Mouse (Mus musculus) right cerebral cortex, postnatal 10 days (tissue): ENCODE results near the gene Esd.

ENCODE experiments used
- DNase-seq, 2 experiments: peaks; one replicate each; pipeline ENCODE4 v3.0.0; 2021; ENCODE audit warnings: low spot score in 2 of 2

Esd gene

DNA sequence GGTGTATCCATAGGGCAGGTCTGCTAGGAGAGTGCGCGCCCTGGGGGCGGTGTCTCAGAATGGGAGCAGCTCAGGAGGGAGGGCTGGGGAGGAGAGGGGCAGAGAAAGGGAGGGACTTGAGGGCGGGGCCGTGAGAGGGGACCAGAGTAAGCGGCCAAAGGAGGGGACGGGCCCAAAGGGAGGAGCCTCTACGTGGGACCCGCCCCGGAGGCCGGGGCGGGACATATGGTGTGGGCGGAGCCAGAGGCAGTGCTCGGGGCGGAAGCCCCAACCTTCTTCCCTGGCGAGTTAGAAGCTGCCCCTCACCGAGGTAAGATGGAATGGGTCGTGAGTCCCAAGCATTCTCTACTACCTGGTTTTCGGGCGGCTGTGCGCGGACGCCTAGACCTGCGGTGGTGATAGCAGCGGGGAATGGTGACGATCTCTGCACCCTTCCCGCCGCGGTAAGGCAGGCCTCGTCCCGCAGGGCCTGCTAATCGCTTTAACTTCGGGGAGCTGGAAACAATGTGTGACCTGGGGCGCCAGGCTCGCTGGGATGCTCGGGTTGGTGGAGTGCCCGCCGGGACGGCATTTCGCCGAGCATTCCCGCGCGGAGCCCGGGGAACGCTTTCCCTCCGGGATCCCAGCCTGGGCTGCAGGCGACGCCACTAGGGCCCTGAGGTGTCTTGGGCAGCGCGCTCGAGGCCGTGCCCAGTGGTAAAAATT is at the start of gene Esd:
TSS of gene Esd (plus strand) at position 219 of the 705 bp plus-strand sequence.
- peak; percentile 92 for DNase-seq

DNA sequence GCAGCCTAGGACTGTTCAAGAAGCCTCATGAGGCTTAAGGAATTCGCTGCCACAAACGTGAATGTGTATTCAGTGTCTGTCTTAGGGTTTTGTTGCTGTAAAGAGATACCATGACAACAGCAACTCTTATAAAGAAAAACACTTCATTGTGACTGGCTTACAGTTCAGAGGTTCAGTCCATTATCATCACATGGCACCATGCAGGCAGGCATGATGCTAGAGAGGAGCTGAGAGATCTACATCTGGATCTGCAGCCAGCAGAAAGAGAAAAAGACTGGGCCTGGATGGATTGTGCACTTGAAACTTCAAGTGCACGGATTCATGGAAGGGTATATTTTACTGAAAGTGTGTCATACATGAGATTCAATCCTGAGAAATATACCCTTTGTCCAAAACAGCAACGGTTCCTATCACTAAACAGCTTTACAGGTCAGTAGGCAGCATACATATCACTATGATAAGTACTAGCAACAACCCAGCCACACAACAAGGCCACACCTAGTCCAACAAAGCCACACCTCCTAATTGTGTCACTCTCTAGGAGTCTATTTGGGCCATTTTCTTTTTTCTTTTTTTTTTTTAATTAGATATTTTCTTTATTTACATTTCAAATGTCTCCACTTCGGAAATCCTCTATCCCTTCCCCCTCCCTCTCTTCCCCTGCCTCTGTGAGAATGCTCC is 47.7 kb upstream of the Esd start:
- no peak for DNase-seq

DNA sequence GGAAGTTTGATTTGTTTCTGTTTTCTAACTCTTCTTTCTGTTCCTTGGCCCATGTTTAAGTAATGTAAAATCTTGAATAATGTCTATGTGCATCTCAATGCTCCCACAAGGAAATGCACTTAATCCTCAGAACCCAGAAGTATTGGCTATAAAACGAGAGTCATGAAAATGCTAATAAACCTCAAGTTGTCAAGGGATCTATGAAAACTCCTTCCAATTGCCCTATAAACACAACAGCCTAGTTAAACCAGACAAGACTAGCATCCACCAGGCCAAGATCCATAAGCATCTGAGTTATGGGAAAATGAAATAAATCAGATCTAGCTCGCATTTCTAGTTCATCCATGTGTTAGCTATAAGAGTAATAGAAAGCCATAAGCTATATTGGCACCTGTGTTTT is 40.1 kb upstream of the Esd start:
- no peak for DNase-seq

DNA sequence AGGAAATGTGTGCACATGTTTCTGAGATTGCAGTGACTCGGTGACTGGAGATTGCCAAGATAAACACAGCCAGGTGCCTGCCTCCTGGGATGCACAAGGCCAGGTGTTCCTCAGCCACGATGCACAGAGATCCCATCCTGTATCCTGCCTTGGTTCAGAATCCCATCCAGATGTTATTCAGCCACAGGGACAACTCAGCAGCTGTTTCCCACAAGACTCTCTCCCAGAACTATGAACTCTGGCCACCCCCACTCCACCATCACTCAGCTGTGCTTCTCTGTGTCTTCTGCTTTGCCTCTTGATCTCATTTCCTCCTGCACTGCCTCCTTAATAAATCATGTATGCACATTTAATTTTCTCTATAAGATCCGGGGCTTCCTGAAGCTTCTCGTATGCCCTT is 35.3 kb upstream of the Esd start:
- DNase-seq, result no peak

DNA sequence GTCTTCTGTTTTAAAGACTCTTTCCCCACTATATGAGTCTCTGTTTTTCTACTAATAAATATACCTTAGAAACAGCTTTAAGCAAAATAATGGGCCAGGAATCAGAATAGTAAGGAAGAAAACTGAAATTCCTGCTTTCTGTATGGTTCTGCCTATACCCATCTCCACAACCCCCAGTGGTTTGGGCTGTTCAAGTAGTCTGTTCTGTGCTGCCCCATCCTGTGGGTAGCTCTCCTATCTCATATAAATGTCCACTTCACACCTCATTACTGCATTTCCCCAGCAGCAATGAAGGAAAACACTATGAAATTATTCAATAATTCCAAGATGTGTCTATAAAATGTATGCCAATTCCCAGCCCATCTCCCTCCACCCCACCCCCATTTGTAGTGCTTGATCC is 34.7 kb upstream of the Esd start:
- DNase-seq, result no peak

DNA sequence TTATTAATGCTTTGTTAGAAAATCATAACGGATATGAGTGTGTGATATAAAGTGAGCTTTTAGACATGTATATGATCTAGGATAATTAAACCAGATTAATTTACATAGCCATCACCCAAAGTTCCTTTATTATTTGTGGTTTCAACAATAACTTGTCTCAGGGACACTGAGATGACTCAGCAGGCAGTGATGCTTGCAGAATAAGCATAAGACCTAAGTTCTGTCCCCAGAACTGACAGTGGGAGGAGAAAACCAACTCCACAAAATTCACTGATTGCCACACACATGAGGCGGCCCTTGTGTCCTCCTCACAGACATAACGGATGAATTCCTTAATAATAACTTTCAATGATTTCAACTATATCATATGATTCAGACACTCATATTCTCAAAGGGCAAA is 32.9 kb upstream of the Esd start:
- no peak for DNase-seq

DNA sequence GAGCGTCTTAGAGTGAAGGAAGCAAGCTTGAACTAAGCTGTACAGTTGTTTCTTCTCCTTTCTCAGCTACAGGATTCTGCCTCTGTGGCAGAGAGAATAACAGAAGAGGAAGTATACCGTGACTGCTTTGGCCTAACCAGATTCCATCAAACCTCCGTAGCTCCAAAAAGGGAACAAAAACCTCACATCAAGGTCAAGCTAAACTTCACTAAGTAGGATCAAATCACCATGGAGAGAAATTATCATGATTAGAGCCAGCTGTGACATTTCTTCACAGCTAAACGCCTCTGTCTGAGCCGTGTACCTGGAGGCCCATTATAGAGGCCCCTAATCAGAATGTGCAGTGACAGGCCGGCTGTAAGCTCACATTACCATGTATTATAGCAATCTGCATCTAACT is 28.2 kb upstream of the Esd start:
- DNase-seq, result no peak

DNA sequence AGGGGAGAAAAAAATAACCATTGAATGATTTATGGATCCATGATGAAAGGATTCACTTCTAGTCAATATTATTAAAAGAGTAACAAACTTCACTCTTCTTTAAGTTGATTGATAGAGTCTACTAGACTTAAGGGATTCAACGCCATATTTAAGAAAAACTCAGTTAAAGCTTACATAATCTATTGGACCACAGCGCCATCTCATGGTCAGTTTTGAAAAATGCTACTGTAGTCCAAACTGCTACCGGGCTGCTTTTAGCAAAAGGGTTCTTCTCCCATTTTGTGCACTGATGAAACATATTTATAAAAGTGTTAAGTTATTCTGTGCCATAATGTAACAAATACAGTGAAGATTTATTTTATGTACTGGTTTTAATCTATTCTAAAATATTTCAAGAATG is 23.0 kb upstream of the Esd start:
- DNase-seq, result peak; percentile 54 to 72

DNA sequence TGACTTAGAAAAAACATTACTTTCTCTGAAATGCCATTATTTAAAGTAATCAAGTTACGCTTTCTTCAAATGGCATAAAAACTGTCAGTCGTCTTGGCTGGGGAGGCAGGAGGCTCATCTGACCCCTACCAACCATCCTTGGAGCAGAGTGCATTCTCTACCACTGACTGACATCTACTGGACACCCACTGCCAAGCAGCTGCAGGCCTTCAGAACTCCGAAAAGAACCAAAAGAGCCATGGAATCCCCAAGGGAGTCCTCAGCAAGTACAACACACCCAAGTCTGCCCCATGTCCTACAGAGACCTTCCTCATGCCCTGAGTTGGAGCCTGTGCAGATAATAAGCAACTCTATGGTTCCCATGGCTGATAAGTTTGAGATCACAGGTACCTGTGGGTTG is 8.6 kb upstream of the Esd start:
- no peak for DNase-seq

DNA sequence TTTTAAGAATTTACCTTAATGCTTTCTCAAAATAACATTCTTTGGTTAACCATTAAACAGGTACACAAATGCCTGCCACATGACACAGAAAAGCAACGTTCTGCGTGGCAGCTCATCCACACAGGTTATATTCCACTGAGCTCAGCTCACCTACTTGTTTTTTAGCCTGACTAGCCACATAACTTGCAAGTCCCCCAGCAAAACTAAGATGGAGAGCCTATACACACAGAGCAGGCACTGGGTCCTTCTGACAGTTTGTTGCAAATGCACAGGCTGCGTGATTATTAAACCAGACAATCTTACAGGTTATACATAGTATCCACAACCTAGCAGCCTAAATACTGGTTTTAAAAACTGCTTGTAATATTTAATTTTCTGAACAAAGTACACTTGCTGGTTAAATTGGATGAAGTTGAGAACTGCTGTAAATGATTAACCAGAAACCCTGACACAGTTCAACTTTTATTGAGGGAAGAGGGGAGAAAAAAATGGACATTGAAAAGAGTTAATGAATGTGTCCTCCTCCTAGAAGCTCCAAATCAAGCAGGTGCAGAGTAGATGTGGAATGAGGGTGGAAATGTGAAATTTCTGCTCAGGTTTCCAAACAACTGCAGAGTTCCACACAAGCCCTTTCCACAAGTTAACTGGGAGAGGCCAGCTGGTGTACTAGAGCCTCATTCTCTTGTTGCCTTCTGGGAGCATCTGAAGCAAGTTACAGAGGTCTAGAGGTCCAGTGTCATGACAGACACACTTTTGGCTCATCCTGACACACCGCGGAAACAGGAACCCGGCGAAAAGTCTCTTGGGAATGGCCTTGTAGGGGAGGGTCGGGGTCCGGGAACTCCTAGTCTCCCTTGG is 647 bp upstream of the Esd start:
- DNase-seq, result no peak

DNA sequence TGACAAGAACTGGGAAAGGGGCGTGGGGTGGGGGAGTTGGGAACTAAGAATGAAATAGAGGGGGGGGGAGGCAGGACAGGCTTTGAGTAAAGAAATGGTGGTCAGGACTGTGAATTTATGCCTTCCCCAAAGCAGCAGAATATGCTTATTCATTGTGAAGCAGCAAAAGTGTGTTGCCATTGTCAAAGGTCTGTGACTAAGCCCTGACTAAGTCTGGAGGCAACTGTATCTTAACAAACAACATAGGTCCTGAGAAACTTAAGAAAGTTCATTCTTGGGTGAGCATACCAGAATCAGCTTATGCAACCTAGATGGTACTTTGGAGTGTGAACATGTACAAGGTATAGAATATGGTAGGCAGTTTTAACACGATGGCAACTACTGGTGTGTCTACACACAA is 1.3 kb downstream of the Esd start:
- no peak for DNase-seq

DNA sequence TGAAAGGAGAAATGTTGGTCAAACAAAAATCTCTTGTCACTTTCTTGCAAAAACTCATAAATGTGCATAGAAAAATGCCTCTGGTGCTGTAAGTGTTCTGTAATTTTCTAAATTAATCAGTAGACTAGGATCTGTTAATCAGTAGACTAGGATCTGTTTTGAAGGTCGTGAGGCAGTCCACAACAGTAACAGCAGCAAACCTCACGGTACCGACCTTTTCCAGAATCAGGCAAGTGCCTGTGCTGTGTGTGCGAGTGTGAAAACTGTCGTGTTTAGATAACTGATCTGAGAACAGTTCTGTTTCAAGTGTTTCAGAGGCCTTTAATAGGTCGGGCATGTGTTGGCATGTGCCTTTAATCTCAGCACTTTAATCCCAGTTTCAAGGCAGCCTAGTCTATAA is 3.4 kb downstream of the Esd start:
- DNase-seq, result no peak

DNA sequence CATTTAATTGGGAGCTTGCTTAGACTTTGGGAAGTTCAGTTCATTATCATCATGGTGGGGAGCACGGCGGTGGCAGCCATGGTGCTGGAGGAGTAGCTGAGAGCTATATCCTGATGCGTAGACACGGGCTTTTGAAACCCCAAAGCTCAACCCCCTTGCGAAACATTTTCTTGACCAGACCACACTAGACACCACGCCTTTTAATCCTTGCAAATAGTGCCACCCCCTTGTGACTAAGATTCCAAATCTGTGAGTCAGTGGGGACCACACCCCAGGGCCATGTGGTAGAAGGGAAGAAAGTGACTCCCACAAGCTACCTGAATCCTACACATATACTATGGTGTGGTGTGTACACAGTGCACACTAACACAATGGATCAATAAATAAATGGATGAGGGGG is 4.8 kb downstream of the Esd start:
- no peak for DNase-seq

DNA sequence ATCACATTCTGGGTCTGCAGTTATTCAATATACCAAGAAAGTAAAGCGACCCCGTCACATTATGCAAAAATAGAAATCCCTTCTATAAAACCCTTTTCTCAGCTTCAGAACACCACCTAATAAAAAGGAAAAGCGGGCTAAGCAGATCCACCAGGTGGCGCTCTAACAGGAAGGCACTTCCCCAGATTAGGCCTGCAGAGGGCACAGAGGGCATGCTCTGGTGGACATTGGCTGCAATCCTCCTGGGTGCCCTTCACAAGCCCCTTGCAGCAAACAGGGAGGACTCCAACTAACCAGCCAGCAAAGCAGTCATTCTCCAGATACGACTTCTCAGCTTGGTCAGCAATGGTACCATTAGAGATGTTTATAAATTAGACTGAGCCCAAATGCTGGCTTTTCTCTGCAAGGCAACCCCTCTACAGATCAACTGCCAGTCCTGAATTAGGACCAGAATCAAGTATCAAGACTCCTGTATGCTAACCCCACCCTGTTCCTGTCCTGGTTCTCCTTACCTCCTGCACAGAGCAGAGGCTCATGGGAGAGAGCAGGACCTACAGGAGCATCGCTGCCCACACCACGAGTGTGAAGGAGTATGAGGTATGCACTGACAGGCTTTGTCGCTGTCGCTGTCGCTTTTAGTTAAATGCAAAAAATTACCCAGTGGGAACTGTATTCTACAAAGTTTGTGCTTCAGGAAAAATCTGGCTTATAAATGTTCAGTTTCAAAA is 32.3 kb downstream of the Esd start:
- DNase-seq, result peak; percentile 52 to 80

DNA sequence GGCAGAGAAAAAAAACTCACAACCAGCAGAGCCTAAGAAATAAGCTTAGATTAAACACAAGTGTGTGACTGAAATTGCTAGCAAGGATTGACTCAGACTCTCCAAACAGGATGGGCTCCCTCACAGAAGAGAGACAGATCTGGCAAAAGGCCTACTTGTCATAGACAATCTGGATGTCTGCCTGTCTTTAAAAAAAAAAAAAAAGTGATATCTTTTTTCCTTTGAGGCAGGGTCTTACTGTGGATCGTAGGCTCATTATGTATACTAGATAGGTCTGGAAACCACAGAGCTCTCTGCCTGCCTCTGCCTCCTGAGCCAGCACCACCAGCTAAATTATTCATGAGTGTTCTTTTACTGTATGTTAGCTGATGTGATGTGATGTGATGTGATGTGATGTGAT is 35.8 kb downstream of the Esd start:
- DNase-seq, result no peak

DNA sequence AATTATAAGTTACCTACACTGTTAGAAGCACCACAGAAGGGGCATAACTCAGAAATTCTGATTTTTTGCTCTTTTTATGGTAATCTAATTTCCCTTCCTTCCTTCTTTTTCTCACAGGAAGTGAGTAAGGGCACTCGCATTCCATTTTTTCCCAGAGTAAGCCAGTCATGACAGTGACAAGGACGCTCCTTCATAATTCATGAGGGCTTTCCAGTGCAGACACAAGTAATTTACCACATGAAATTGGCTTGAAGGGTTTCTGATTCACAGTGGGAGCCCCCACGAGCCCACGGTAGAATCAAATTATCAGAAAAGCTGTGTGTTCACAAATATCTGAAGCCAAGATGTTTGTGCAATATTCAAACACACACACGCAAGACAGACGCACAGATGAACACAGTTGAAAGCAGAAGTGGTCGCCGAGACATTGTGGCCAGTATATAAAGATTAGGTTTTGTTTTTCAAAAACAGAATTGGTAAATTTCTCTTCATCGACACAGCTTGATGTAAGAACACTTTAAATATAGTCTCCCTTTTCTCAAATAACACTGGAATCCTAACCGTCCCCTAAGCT is 42.0 kb downstream of the Esd start:
- DNase-seq, result no peak

DNA sequence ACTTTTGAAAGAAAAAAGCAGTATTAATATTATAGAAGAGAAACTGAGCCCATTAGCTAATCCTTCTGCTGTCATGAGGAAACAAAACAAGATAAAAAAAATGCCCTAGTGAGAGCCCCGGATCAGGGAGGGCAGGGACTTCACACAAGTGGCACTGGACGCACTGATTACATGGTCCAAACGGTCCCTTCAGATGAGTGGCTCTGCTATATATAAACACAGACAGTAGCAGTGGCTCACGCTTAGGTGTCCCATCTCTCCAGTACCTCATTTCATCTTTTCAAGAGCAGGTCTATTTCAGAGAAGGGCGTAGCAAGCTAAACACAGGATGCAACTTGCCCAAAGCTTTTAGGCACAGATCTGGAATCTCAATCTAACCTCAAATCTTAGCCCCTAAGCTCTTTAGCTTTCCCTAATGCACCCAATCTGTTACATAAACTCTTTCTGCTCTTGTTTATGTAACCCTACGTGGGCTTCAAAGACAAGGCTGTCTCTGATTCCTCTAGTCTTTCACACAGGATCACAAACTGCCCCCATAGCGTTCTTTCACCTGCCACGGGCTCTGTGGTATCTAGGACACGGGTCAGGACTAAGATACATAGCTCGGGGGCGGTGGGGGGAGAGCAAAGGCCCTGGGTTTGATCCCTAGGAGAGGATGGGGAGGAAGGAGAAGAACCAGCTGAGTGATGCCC is 52.3 kb downstream of the Esd start:
- no peak for DNase-seq

DNA sequence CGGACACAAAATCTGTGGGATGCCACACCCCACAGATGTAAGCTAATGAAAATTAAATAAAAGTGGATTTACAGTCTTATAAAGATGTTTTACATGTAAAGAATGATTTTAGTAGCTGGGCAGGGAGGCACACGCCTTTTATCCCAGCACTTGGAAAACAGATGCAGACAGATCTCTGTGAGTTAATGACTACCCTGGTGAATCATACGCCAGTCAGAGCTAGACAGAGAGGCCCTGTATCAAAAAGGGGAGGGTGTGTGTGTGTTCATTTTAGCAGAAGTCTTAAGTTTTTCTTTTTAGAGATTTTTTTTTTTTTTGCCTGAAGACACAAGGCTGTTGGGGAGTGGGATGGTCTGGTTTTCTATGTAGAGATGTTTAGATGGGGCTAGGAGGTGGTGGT is 55.6 kb downstream of the Esd start:
- DNase-seq, result no peak

DNA sequence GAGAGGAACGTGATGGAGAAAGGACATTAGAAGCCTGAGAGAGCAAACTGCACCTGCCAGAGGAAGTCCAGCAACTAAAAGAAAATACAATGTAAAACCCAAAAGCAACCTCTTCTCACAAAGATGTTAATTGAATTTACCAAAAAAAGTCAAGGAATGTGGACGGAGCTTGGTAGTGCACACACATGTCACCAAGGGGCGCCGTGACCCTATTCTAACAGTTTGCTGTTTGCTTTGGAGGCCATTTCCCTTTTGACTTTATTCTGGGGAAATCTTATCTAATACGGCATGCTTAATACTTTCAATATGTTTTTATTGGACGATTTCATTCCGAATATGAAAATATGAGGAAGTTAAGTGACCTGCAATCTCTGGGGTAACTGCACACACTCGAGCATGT is 56.7 kb downstream of the Esd start:
- no peak for DNase-seq

DNA sequence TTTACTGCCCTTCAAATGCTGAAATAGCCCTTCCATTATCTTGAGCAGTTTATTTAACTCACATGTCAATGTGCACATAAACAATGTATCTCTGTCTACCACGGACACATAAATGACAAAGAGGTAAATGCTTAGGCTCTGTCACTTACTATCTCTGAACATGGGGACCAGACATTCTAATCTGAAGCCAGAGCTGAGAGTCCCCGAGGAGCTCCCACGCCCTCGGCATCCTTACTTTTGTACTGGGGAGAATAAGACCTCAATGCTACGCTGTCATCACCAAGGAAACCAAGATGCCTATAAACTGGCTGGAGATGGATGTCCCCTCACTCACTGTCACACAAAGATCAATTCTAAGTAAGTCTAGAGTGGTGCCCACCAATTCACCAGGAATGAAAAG is 58.4 kb downstream of the Esd start:
- DNase-seq, result no peak

DNA sequence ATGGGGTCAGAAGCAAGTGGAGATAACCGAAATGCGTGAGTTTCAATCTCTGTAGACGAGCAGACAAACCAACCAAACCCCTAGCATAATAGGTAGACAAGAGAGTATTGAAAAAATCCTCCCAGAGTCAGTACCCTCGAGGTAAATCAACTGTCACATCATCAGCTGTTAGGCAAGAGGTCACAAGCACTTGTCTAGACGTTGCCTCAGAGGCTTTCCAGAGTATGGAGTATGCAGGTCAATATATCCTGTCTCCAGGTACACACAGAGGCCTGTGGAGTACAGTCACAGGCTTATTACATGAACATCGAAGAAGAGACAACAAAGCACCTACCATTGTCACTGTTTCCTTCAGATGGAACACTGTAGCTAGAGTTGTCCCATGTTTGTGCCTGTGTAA is 60.7 kb downstream of the Esd start:
- no peak for DNase-seq
